Mouse (Mus musculus) telencephalon, adult 2 months (tissue): ENCODE measurements around the gene Usp20.

Experiments
- DNase-seq: peaks from one replicate; pipeline ENCODE4 v3.0.0-alpha.2; 2011; ENCODE audit warnings: low read depth, low spot score

Gene Usp20

GRCm38 (mm10) chr2:31069506-31069905 is 87.4 kb downstream of the Usp20 start:
- DNase-seq: no peak
